22 mouse cellular contexts compared by ENCODE assay signal in genomic region chr12:55825537-55825936, GRCm38 (mm10). TPM values are rescaled to one million over a fixed set of nuclear protein-coding genes. Genes with fewer than 3 reads are reported as not detected.
DNase-seq lines count a peak whose midpoint lies in the region; ATAC-seq and TF ChIP-seq lines count a peak whose summit lies in the region.
"Had no signal": no experiment of that assay in that cellular context is flagged by ENCODE, and none has a peak within 500 bp of the region (broad histone marks: within the 10 kb centered on the region; RNA-seq: fewer than 3 reads in every experiment).

No protein-coding gene starts in this region.

- WGBS in intestine, postnatal 0 days, result 78% methylated on average over 2 of the region's 2 CpGs
- WGBS in intestine, embryonic 15.5 days, result 88% methylated on average over 2 of the region's 2 CpGs
- 83% methylated on average over 2 of the region's 2 CpGs for WGBS in midbrain, postnatal 0 days
- whole genome bisulfite sequencing in midbrain, embryonic 13.5 days, result 88% methylated on average over 2 of the region's 2 CpGs

- H3K4me1 ChIP-seq in intestine, postnatal 0 days (replicated peaks; ENCODE audit: control insufficient read depth, insufficient read depth, low read length), result no peaks in the 10 kb centered on the region
- no peaks in the 10 kb centered on the region for H3K4me1 ChIP-seq in intestine, embryonic 15.5 days (replicated peaks)
- H3K4me1 ChIP-seq in midbrain, postnatal 0 days (ENCODE audit: insufficient read depth, low read length), result no peaks in the 10 kb centered on the region
- H3K4me1 ChIP-seq in midbrain, embryonic 13.5 days (replicated peaks), result no peaks in the 10 kb centered on the region
- H3K4me1 ChIP-seq: forebrain, embryonic 13.5 days; hindbrain, embryonic 10.5 days; limb, embryonic 12.5 days; midbrain, embryonic 12.5 days; neural tube, embryonic 13.5 days had no signal

- no peak overlapping the region for H3K9ac ChIP-seq in intestine, postnatal 0 days (ENCODE audit: low read depth, low read length)
- H3K9ac ChIP-seq in intestine, embryonic 15.5 days, result no peak overlapping the region
- H3K9ac ChIP-seq in midbrain, postnatal 0 days (replicated peaks; ENCODE audit: low read length, poor library complexity, severe bottlenecking), result no peak overlapping the region
- H3K9ac ChIP-seq in midbrain, embryonic 13.5 days (replicated peaks), result no peak overlapping the region
- H3K9ac ChIP-seq: forebrain, embryonic 13.5 days; limb, embryonic 12.5 days; liver, embryonic 15.5 days; midbrain, embryonic 12.5 days; neural tube, embryonic 13.5 days had no signal

- no peak overlapping the region for H3K4me3 ChIP-seq in intestine, postnatal 0 days (ENCODE audit: low read depth, low read length)
- H3K4me3 ChIP-seq in intestine, embryonic 15.5 days (replicated peaks), result no peak overlapping the region
- H3K4me3 ChIP-seq in midbrain, postnatal 0 days (ENCODE audit: low read depth, low read length), result no peak overlapping the region
- H3K4me3 ChIP-seq in midbrain, embryonic 13.5 days (replicated peaks), result no peak overlapping the region
- H3K4me3 ChIP-seq: forebrain, embryonic 13.5 days; hindbrain, embryonic 10.5 days; limb, embryonic 12.5 days; liver, embryonic 15.5 days; midbrain, embryonic 12.5 days; neural tube, embryonic 13.5 days had no signal

- H3K27ac ChIP-seq in intestine, postnatal 0 days (ENCODE audit: low read depth, low read length), result no peak overlapping the region
- no peak overlapping the region for H3K27ac ChIP-seq in intestine, embryonic 15.5 days
- no peak overlapping the region for H3K27ac ChIP-seq in midbrain, postnatal 0 days (ENCODE audit: low read depth, low read length)
- no peak overlapping the region for H3K27ac ChIP-seq in midbrain, embryonic 13.5 days
- H3K27ac ChIP-seq: forebrain, embryonic 13.5 days; hindbrain, embryonic 10.5 days; limb, embryonic 12.5 days; liver, embryonic 15.5 days; midbrain, embryonic 12.5 days; neural tube, embryonic 13.5 days had no signal

- no peaks in the 10 kb centered on the region for H3K36me3 ChIP-seq in intestine, postnatal 0 days (ENCODE audit: control insufficient read depth, insufficient read depth)
- H3K36me3 ChIP-seq in intestine, embryonic 15.5 days, result no peaks in the 10 kb centered on the region
- no peaks in the 10 kb centered on the region for H3K36me3 ChIP-seq in midbrain, postnatal 0 days (ENCODE audit: insufficient read depth, low read length)
- no peaks in the 10 kb centered on the region for H3K36me3 ChIP-seq in midbrain, embryonic 13.5 days
- H3K36me3 ChIP-seq: G1E; hindbrain, embryonic 10.5 days; limb, embryonic 12.5 days; liver, embryonic 15.5 days; midbrain, embryonic 12.5 days; neural tube, embryonic 13.5 days had no signal

- H3K27me3 ChIP-seq in intestine, postnatal 0 days (replicated peaks; ENCODE audit: control insufficient read depth, insufficient read depth, low read length), result no peaks in the 10 kb centered on the region
- H3K27me3 ChIP-seq in intestine, embryonic 15.5 days (replicated peaks), result no peaks in the 10 kb centered on the region
- no peaks in the 10 kb centered on the region for H3K27me3 ChIP-seq in midbrain, postnatal 0 days (ENCODE audit: insufficient read depth, low read length)
- no peaks in the 10 kb centered on the region for H3K27me3 ChIP-seq in midbrain, embryonic 13.5 days
- H3K27me3 ChIP-seq: forebrain, embryonic 13.5 days; limb, embryonic 12.5 days; liver, embryonic 15.5 days; midbrain, embryonic 12.5 days; neural tube, embryonic 13.5 days had no signal

- peak; percentile 22; the same call in 1 of the 2 replicates for TF ChIP-seq CTCF in intestine, postnatal 0 days (IDR thresholded peaks at IDR 0.05; ENCODE audit: low read depth)
- peak; percentile 31; the same call in 1 of the 2 replicates for TF ChIP-seq CTCF in midbrain, postnatal 0 days (IDR thresholded peaks at IDR 0.05)

- DNase-seq in midbrain, postnatal 0 days (ENCODE audit: low spot score), result no peak
- peak; percentile 80 for DNase-seq in R1 (ENCODE audit: low read depth, low spot score)
- DNase-seq in left cerebral cortex, adult 9 months (ENCODE audit: low spot score in 2 of 2), result no peak
- DNase-seq: adrenal gland, adult 2 months; cerebellum, adult 9-10 months; gastrocnemius, postnatal 36 days; kidney, adult 9 months; kidney, postnatal 36 days; right cerebral cortex, adult 18-20 months; thymus, adult 18-20 months; thymus, postnatal 4 days had no signal

- no peak overlapping the region for H3K4me2 ChIP-seq in intestine, postnatal 0 days (replicated peaks; ENCODE audit: low read depth)
- no peak overlapping the region for H3K4me2 ChIP-seq in intestine, embryonic 15.5 days (replicated peaks)
- H3K4me2 ChIP-seq in midbrain, postnatal 0 days (ENCODE audit: low read depth, low read length, poor library complexity, severe bottlenecking), result no peak overlapping the region
- H3K4me2 ChIP-seq in midbrain, embryonic 13.5 days (replicated peaks), result no peak overlapping the region
- H3K4me2 ChIP-seq: forebrain, embryonic 13.5 days; limb, embryonic 12.5 days; liver, embryonic 15.5 days; midbrain, embryonic 12.5 days; neural tube, embryonic 13.5 days had no signal

- no peak for ATAC-seq in intestine, postnatal 0 days
- ATAC-seq in intestine, embryonic 15.5 days, result no peak
- ATAC-seq in midbrain, postnatal 0 days (ENCODE audit: low FRiP score), result no peak
- ATAC-seq in midbrain, embryonic 13.5 days, result no peak
- no peak for ATAC-seq in megakaryocyte-erythroid progenitor cell, adult 5-6 weeks (replicated peaks; ENCODE audit: low FRiP score, low TSS enrichment, poor library complexity, severe bottlenecking)
- ATAC-seq: forebrain, embryonic 13.5 days had no signal

- no peaks in the 10 kb centered on the region for H3K9me3 ChIP-seq in intestine, postnatal 0 days (ENCODE audit: control insufficient read depth)
- no peaks in the 10 kb centered on the region for H3K9me3 ChIP-seq in intestine, embryonic 15.5 days
- H3K9me3 ChIP-seq in midbrain, postnatal 0 days (ENCODE audit: low read length), result no peaks in the 10 kb centered on the region
- peaks cover 3% of the 10 kb centered on the region; the same call in 1 of the 2 replicates for H3K9me3 ChIP-seq in midbrain, embryonic 13.5 days
- H3K9me3 ChIP-seq: hindbrain, embryonic 10.5 days; limb, embryonic 12.5 days; liver, embryonic 15.5 days; midbrain, embryonic 12.5 days; neural tube, embryonic 13.5 days had no signal

RNA-seq across cellular contexts. Expression of gene Ralgapa1, which starts 4.6 kb away (rescaled TPM):
- 7.7 and 7.8 TPM in 2 replicates for polyA plus RNA-seq in intestine, postnatal 0 days (2015; fragmentation: Nextera tagmentation; extraction: Ambion mirVana)
- polyA plus RNA-seq in intestine, embryonic 15.5 days (2015; fragmentation: Nextera tagmentation; extraction: Ambion mirVana), result 12.6 and 14.3 TPM in 2 replicates
- total RNA-seq in midbrain, postnatal 0 days (2014; rRNA removed), result 135 and 146 TPM in 2 replicates
- 14.4 and 18.8 TPM in 2 replicates for polyA plus RNA-seq in midbrain, postnatal 0 days (2015; fragmentation: Nextera tagmentation; extraction: Ambion mirVana)
- 21.5 and 21.8 TPM in 2 replicates for polyA plus RNA-seq in midbrain, embryonic 13.5 days (2015; fragmentation: Nextera tagmentation; extraction: Ambion mirVana)
- 40.6 and 49.4 TPM in 2 replicates for total RNA-seq in megakaryocyte-erythroid progenitor cell, adult 5-6 weeks (2014; fragmentation: Nextera tagmentation)
- total RNA-seq in megakaryocyte-erythroid progenitor cell, adult 5-6 weeks (2017), result 34.5 and 38.1 TPM in 2 replicates

RNA-seq across cellular contexts. Expression of gene Brms1l, which starts 10.6 kb away (rescaled TPM):
- polyA plus RNA-seq in intestine, postnatal 0 days (2015; fragmentation: Nextera tagmentation; extraction: Ambion mirVana), result 10.9 and 11.9 TPM in 2 replicates
- polyA plus RNA-seq in intestine, embryonic 15.5 days (2015; fragmentation: Nextera tagmentation; extraction: Ambion mirVana), result 27.0 and 28.0 TPM in 2 replicates
- 38.0 and 39.7 TPM in 2 replicates for total RNA-seq in midbrain, postnatal 0 days (2014; rRNA removed)
- 38.3 and 40.5 TPM in 2 replicates for polyA plus RNA-seq in midbrain, postnatal 0 days (2015; fragmentation: Nextera tagmentation; extraction: Ambion mirVana)
- 52.5 and 56.1 TPM in 2 replicates for polyA plus RNA-seq in midbrain, embryonic 13.5 days (2015; fragmentation: Nextera tagmentation; extraction: Ambion mirVana)
- total RNA-seq in megakaryocyte-erythroid progenitor cell, adult 5-6 weeks (2014; fragmentation: Nextera tagmentation), result 31.9 and 32.3 TPM in 2 replicates
- 29.2 and 33.6 TPM in 2 replicates for total RNA-seq in megakaryocyte-erythroid progenitor cell, adult 5-6 weeks (2017)
